Mouse (Mus musculus): ENCODE measurements around the gene Gemin5.

DNA sequence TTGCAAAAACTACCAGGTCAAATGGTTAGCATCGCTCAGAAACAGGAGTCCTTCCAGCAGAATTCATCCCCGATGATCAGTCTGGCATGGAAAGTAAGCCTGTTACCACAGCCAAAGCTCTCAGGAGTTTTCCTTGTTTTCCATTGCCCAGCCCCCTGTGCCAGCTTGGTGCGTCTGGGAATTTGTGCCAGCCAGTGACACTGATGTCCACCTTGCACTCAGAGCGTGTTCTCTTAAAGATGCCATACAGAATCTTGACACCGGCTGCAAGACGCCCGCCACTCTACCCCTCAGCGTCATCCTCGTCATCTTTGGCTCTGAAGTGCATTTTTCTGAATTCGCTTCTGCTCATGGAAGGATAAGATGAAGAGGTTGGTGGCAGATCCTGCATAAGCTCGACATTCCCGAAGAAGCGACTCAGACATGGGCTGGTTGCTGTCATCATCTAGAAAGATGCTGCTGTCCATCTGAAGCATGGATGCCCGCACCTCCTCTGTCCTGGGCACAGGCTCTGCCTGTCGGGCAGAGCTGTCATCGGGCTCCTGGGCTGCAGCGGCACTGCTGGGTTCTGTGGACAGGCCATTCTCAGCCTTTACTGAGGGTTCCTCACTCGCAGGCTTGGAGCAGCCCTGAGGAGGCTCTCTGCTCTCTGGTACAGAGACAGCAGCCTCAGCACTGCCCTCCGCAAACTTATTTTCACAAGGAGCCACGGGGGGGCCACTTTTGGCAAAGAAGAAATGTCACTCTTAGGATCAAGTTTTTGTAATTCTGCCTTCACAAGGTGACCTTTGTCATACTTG, 71.3 kb downstream of the Gemin5 start:
- TF ChIP-seq CTCF (IDR thresholded peaks at IDR 0.05; ENCODE audit: extremely low read depth, insufficient read length, insufficient replicate concordance, low read depth, low read length) = no peak
- no peak for TF ChIP-seq POLR2A (IDR thresholded peaks at IDR 0.05; ENCODE audit: low read depth, low read length)

Data from small intestine, adult 2 months (tissue).